Mouse (Mus musculus) limb, embryonic 10.5 days (tissue): Measurements from ENCODE around the gene Gm47969. TPM values are rescaled to one million over a fixed set of nuclear protein-coding genes. Genes with fewer than 3 reads are reported as not detected.

Experiments
- polyA plus RNA-seq: library from polyadenylated mRNA; unstranded; fragments of >200 nt; fragmentation: Nextera tagmentation; extraction: Ambion mirVana; gene quantifications from 2 replicates; pipeline ENCODE4 v1.2.1, GENCODE M21; 2016

The Gm47969 gene
- polyA plus RNA-seq, 1 experiment from 2014 or later, result not detected

Other genes starting within 250 kb of the Gm47969 start
- gene Agfg1, start 205.4 kb upstream of the Gm47969 start, polyA plus RNA-seq, result 26.9 and 30.5 TPM in 2 replicates
- gene A030005L19Rik, start 131.6 kb upstream of the Gm47969 start, polyA plus RNA-seq, result 0.19 TPM in 1 of 2 replicates, not detected in the other
- not detected in 2 replicates for gene A030014E15Rik, start 120.0 kb upstream of the Gm47969 start, polyA plus RNA-seq
- not detected in 2 replicates for gene Gm6217, start 113.5 kb upstream of the Gm47969 start, polyA plus RNA-seq
- not detected in 2 replicates for gene A030003K21Rik, start 101.5 kb upstream of the Gm47969 start, polyA plus RNA-seq
- gene Gm7544, start 88.9 kb upstream of the Gm47969 start, polyA plus RNA-seq, result not detected in 2 replicates
- gene Gm47955, start 84.6 kb upstream of the Gm47969 start, polyA plus RNA-seq, result not detected in 2 replicates
- gene Gm47959, start 44.4 kb upstream of the Gm47969 start, polyA plus RNA-seq, result not detected in 2 replicates
- gene Slc19a3, start 6.5 kb upstream of the Gm47969 start, polyA plus RNA-seq, result 0.33 and 0.45 TPM in 2 replicates
- gene Krtap28-10, start 2.5 kb upstream of the Gm47969 start, polyA plus RNA-seq, result not detected in 2 replicates
- not detected in 2 replicates for gene A030005K14Rik, start 14.4 kb downstream of the Gm47969 start, polyA plus RNA-seq
- not detected in 2 replicates for gene Krtap28-13, start 16.0 kb downstream of the Gm47969 start, polyA plus RNA-seq
- gene Ccl20, start 71.8 kb downstream of the Gm47969 start, polyA plus RNA-seq, result not detected in 2 replicates
- gene Daw1, start 114.8 kb downstream of the Gm47969 start, polyA plus RNA-seq, result not detected in 2 replicates